Mouse (Mus musculus): Measurements from ENCODE around the gene Amhr2.

DNA sequence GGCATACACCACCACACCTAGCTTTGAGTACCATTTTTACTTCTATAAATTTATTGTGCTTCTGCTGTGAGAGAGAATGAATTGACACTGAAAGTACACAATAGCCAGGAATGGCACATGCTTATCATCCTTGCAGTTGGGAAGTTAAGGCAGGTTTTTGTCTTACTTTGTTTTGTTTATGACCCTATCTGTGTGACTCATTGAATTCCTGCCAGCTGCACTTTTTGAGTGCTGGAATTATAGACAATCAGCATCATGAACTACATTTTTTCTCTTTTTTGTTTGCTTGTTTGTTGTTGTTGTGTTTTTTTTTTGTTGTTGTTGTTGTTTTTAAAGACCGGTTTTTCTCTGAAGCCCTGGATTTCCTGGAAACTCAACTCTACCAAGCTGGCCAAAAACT is 24.2 kb upstream of the Amhr2 start:
- TF ChIP-seq CTCF (IDR thresholded peaks at IDR 0.05; ENCODE audit: extremely low read depth, insufficient read depth, low read length) (no peak), POLR2A (IDR thresholded peaks at IDR 0.05; ENCODE audit: extremely low read depth, insufficient read depth, low read length) (no peak)

Measured in cortical plate, adult 2 months (tissue).